Mouse (Mus musculus): ENCODE results near the gene Casc3. TPM values are rescaled to one million over a fixed set of nuclear protein-coding genes. Genes with fewer than 3 reads are reported as not detected.

The Casc3 gene
- polyA plus RNA-seq, 1 experiment from 2014 or later: 34.8 TPM

DNA sequence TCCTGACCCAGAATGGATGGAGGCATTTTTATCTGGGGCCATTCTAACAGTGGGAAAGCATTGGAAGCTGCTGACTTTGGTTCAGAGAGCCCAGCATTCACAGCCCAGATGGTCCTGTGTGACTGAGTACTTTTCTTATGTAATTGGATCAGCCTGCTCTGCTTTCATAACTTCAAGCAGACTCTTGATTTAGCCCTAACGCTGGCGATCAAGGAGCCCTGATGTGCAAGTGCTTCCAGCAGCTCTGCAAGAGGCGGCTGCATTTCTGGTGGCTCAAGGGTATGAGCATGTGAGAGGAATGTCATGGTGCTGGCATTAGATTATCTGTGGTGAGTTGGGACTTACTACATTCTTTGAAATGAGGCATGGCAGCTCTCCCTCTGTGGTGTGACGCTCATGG, 67.3 kb downstream of the Casc3 start:
- Histone ChIP-seq H3K27ac (ENCODE audit: low read depth, low read length) (no peak overlapping the region), H3K9ac (ENCODE audit: low read depth, low read length) (no peak overlapping the region), H3K27me3 (replicated peaks; ENCODE audit: control insufficient read depth, insufficient read depth, low read length) (no peaks in the 10 kb centered on the region), H3K9me3 (ENCODE audit: control insufficient read depth, low read length) (no peaks in the 10 kb centered on the region), H3K36me3 (ENCODE audit: control insufficient read depth, insufficient read depth, low read length) (peaks cover 12% of the 10 kb centered on the region; the same call in 1 of the 2 replicates), H3K4me2 (no peak overlapping the region), H3K4me1 (replicated peaks; ENCODE audit: control insufficient read depth, insufficient read depth, low read length) (peaks cover 5% of the 10 kb centered on the region; the same call in 1 of the 2 replicates), H3K4me3 (ENCODE audit: low read depth, low read length) (no peak overlapping the region)
- WGBS: 84% methylated on average over 4 of the region's 4 CpGs
- no peak for DNase-seq (ENCODE audit: low spot score)
- ATAC-seq (replicated peaks; ENCODE audit: low FRiP score): no peak

DNA sequence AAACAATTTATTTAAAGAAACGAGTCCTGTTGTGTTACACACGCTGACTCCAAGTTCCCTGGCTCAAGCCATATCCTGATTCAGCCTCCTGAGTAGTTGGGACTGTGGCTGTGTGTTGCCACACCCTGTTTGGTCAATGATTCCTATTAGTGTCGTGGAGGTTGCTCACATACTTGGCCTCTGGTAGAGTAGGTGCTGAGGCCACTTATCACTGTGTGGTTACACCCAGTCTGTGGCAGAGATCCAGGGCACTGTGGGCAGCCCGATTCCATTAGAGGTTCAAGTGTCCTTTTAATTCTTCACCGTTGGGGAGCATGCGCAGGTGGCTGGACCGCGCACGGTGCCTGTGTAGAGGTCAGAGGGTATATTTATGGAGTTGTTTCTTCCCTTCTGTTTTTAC, 69.2 kb downstream of the Casc3 start:
- H3K4me2 ChIP-seq: no peak overlapping the region
- peaks cover 5% of the 10 kb centered on the region; the same call in 1 of the 2 replicates for H3K4me1 ChIP-seq (replicated peaks; ENCODE audit: control insufficient read depth, insufficient read depth, low read length)
- H3K9me3 ChIP-seq (ENCODE audit: control insufficient read depth, low read length): no peaks in the 10 kb centered on the region
- H3K27me3 ChIP-seq (replicated peaks; ENCODE audit: control insufficient read depth, insufficient read depth, low read length): no peaks in the 10 kb centered on the region
- no peak overlapping the region for H3K27ac ChIP-seq (ENCODE audit: low read depth, low read length)
- H3K4me3 ChIP-seq (ENCODE audit: low read depth, low read length): no peak overlapping the region
- no peak; the same call in 1 of the 2 replicates for ATAC-seq (replicated peaks; ENCODE audit: low FRiP score)
- no peak for DNase-seq (ENCODE audit: low spot score)
- H3K36me3 ChIP-seq (ENCODE audit: control insufficient read depth, insufficient read depth, low read length): peaks cover 5% of the 10 kb centered on the region; the same call in 1 of the 2 replicates
- H3K9ac ChIP-seq (ENCODE audit: low read depth, low read length): no peak overlapping the region
- 82% methylated on average over 9 of the region's 9 CpGs for WGBS

DNA sequence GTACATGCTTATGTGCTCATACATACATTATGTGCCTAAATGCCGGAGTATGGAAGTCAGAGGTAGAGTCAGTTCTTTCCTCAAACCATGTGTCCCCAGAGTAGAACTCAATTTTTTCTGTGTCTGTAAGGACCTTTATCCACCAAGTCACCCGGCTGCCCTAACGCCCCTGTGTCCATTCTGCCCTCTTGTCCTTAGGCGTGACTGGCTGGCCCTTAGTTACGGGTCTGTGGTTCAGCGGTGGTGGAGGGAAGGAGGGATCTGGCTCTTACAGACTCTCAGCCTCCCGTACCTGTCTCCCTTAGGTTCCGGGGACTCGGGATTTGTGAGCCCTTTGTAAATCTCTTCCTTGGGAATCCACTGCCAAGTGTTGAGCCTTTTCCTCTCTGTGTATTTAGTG, 72.3 kb downstream of the Casc3 start:
- Histone ChIP-seq H3K9ac (ENCODE audit: low read depth, low read length) (no peak overlapping the region), H3K4me2 (no peak overlapping the region), H3K9me3 (ENCODE audit: control insufficient read depth, low read length) (no peaks in the 10 kb centered on the region), H3K27ac (ENCODE audit: low read depth, low read length) (no peak overlapping the region), H3K4me1 (replicated peaks; ENCODE audit: control insufficient read depth, insufficient read depth, low read length) (peaks cover 5% of the 10 kb centered on the region; the same call in 1 of the 2 replicates), H3K4me3 (ENCODE audit: low read depth, low read length) (no peak overlapping the region), H3K27me3 (replicated peaks; ENCODE audit: control insufficient read depth, insufficient read depth, low read length) (no peaks in the 10 kb centered on the region), H3K36me3 (ENCODE audit: control insufficient read depth, insufficient read depth, low read length) (peaks cover 8% of the 10 kb centered on the region; the same call in 1 of the 2 replicates)
- DNase-seq (ENCODE audit: low spot score) (no peak), ATAC-seq (replicated peaks; ENCODE audit: low FRiP score) (no peak)
- WGBS: 87% methylated on average over 9 of the region's 9 CpGs

Other genes starting within 250 kb of the Casc3 start
- gene Ormdl3, start 217.5 kb upstream of the Casc3 start, polyA plus RNA-seq (2014; fragmentation: Nextera tagmentation; extraction: Ambion mirVana): 10.9 and 11.7 TPM in 2 replicates
- gene Lrrc3c, start 206.6 kb upstream of the Casc3 start, polyA plus RNA-seq (2014; fragmentation: Nextera tagmentation; extraction: Ambion mirVana): not detected in 2 replicates
- gene Gm12355, start 179.2 kb upstream of the Casc3 start, polyA plus RNA-seq (2014; fragmentation: Nextera tagmentation; extraction: Ambion mirVana): 0.44 and 0.95 TPM in 2 replicates
- not detected in 2 replicates for gene Gsdma3, start 178.5 kb upstream of the Casc3 start, polyA plus RNA-seq (2014; fragmentation: Nextera tagmentation; extraction: Ambion mirVana)
- gene Gsdma2, start 158.1 kb upstream of the Casc3 start, polyA plus RNA-seq (2014; fragmentation: Nextera tagmentation; extraction: Ambion mirVana): not detected in 2 replicates
- not detected in 2 replicates for gene Gsdma, start 140.6 kb upstream of the Casc3 start, polyA plus RNA-seq (2014; fragmentation: Nextera tagmentation; extraction: Ambion mirVana)
- gene Psmd3, start 122.4 kb upstream of the Casc3 start, polyA plus RNA-seq (2014; fragmentation: Nextera tagmentation; extraction: Ambion mirVana): 201 and 207 TPM in 2 replicates
- gene Csf3, start 103.6 kb upstream of the Casc3 start, polyA plus RNA-seq (2014; fragmentation: Nextera tagmentation; extraction: Ambion mirVana): not detected in 2 replicates
- 61.9 and 63.6 TPM in 2 replicates for gene Med24, start 75.5 kb upstream of the Casc3 start, polyA plus RNA-seq (2014; fragmentation: Nextera tagmentation; extraction: Ambion mirVana)
- 26.6 and 31.6 TPM in 2 replicates for gene Thra, start 64.3 kb upstream of the Casc3 start, polyA plus RNA-seq (2014; fragmentation: Nextera tagmentation; extraction: Ambion mirVana)
- gene Nr1d1, start 29.6 kb upstream of the Casc3 start, polyA plus RNA-seq (2014; fragmentation: Nextera tagmentation; extraction: Ambion mirVana): 2.1 and 2.7 TPM in 2 replicates
- gene Msl1, start 9.4 kb upstream of the Casc3 start, polyA plus RNA-seq (2014; fragmentation: Nextera tagmentation; extraction: Ambion mirVana): 14.8 and 17.7 TPM in 2 replicates
- 0.39 and 0.55 TPM in 2 replicates for gene Rapgefl1, start 31.9 kb downstream of the Casc3 start, polyA plus RNA-seq (2014; fragmentation: Nextera tagmentation; extraction: Ambion mirVana)
- 3.8 and 4.7 TPM in 2 replicates for gene Wipf2, start 58.7 kb downstream of the Casc3 start, polyA plus RNA-seq (2014; fragmentation: Nextera tagmentation; extraction: Ambion mirVana)
- 96.3 and 114 TPM in 2 replicates for gene Cdc6, start 102.9 kb downstream of the Casc3 start, polyA plus RNA-seq (2014; fragmentation: Nextera tagmentation; extraction: Ambion mirVana)
- 18.6 and 20.1 TPM in 2 replicates for gene Rara, start 122.9 kb downstream of the Casc3 start, polyA plus RNA-seq (2014; fragmentation: Nextera tagmentation; extraction: Ambion mirVana)
- gene Gjd3, start 178.1 kb downstream of the Casc3 start, polyA plus RNA-seq (2014; fragmentation: Nextera tagmentation; extraction: Ambion mirVana): 0.21 and 0.22 TPM in 2 replicates
- 315 and 330 TPM in 2 replicates for gene Top2a, start 219.3 kb downstream of the Casc3 start, polyA plus RNA-seq (2014; fragmentation: Nextera tagmentation; extraction: Ambion mirVana)
- 324 and 328 TPM in 2 replicates for gene Igfbp4, start 236.3 kb downstream of the Casc3 start, polyA plus RNA-seq (2014; fragmentation: Nextera tagmentation; extraction: Ambion mirVana)

Measured in liver, embryonic 11.5 days (tissue).